In the genomic region with DNA sequence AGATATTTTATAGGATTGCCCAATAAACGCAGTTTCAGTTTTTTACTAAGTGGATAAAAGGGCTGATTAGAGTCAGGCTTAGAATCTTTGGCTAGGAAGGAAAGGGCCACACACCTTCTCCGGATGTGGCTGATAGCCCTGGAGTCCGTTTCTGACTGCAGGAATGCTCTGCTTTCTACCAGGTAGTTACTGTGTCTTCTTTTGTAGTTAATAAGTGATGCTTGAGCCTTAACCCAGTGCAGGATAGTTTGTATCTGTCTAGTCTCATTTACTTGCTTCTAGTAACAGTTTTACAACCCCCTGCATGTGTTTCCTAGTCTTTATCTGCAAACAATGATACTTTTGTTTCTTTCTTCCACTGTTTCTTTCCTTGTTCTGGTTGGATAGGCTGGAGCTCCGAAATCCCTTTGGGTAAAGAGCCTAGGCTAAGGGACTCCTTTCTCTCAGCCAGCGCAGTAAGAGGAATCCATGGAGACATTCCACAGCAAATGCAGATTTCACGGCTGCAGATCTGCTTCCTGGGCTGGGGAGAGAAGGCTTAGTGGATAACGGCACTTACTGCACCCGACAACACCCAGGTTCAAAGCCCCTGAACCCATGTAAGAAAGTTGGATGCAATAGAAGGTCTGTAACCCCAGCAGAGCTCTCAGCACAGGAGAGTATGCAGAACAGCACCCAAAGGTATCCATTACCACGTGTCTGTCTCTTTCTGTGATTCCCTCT, we compare ENCODE assay signal across 14 mouse cellular contexts. TPM values are rescaled to one million over a fixed set of nuclear protein-coding genes. Genes with fewer than 3 reads are reported as not detected.
A peak's percentile ranks its signal among the peaks of the same experiment; 100 is the strongest.
DNase-seq lines count a peak whose midpoint lies in the region; ATAC-seq and TF ChIP-seq lines count a peak whose summit lies in the region.
"Had no signal": no experiment of that assay in that cellular context is flagged by ENCODE, and none has a peak within 500 bp of the region (broad histone marks: within the 10 kb centered on the region; RNA-seq: fewer than 3 reads in every experiment).

No protein-coding gene starts in this region.

- peaks cover 41% of the 10 kb centered on the region for H3K4me1 ChIP-seq in kidney, adult 2 months (ENCODE audit: control insufficient read depth, insufficient read depth, low read length)
- H3K4me1 ChIP-seq in midbrain, embryonic 12.5 days, result peaks cover 59% of the 10 kb centered on the region
- H3K4me1 ChIP-seq in midbrain, embryonic 15.5 days, result peaks cover 37% of the 10 kb centered on the region
- peaks cover 66% of the 10 kb centered on the region for H3K4me1 ChIP-seq in limb, embryonic 12.5 days (replicated peaks)

- H3K27ac ChIP-seq in gastrocnemius, adult 2 months, result peak overlapping the region; percentile 90
- H3K27ac ChIP-seq in kidney, adult 2 months (ENCODE audit: insufficient read depth, low read depth, low read length), result peak overlapping the region; percentile 53; the same call in 1 of the 2 replicates
- H3K27ac ChIP-seq in midbrain, embryonic 12.5 days (replicated peaks), result peak overlapping the region; percentile 46; the same call in 1 of the 2 replicates
- no peak overlapping the region for H3K27ac ChIP-seq in midbrain, embryonic 15.5 days
- peak overlapping the region; percentile 58; the same call in 1 of the 2 replicates for H3K27ac ChIP-seq in limb, embryonic 12.5 days
- H3K27ac ChIP-seq: forebrain, embryonic 15.5 days; liver, embryonic 14.5 days had no signal

- ATAC-seq in midbrain, embryonic 12.5 days (ENCODE audit: low FRiP score, low read depth), result no peak
- no peak for ATAC-seq in midbrain, embryonic 15.5 days (replicated peaks)
- ATAC-seq in limb, embryonic 12.5 days (ENCODE audit: insufficient number of reproducible peaks, insufficient read depth, low FRiP score, low TSS enrichment, low read depth), result no peak
- ATAC-seq: forebrain, embryonic 15.5 days; intestine, postnatal 0 days had no signal

- H3K9me3 ChIP-seq in midbrain, embryonic 12.5 days, result no peaks in the 10 kb centered on the region
- H3K9me3 ChIP-seq in midbrain, embryonic 15.5 days, result no peaks in the 10 kb centered on the region
- H3K9me3 ChIP-seq in limb, embryonic 12.5 days, result no peaks in the 10 kb centered on the region
- H3K9me3 ChIP-seq: forebrain, embryonic 15.5 days had no signal

- no peak overlapping the region for H3K4me2 ChIP-seq in midbrain, embryonic 12.5 days (replicated peaks)
- no peak overlapping the region for H3K4me2 ChIP-seq in midbrain, embryonic 15.5 days
- H3K4me2 ChIP-seq in limb, embryonic 12.5 days, result no peak overlapping the region
- H3K4me2 ChIP-seq: forebrain, embryonic 15.5 days had no signal

- no peak overlapping the region for H3K4me3 ChIP-seq in gastrocnemius, adult 2 months
- no peak overlapping the region for H3K4me3 ChIP-seq in kidney, adult 2 months (ENCODE audit: insufficient read depth, low read depth, low read length)
- H3K4me3 ChIP-seq in midbrain, embryonic 12.5 days, result no peak overlapping the region
- H3K4me3 ChIP-seq in midbrain, embryonic 15.5 days, result no peak overlapping the region
- H3K4me3 ChIP-seq in limb, embryonic 12.5 days (replicated peaks), result no peak overlapping the region
- H3K4me3 ChIP-seq: forebrain, embryonic 15.5 days had no signal

- no peaks in the 10 kb centered on the region for H3K36me3 ChIP-seq in kidney, adult 2 months (ENCODE audit: control insufficient read depth, insufficient read depth, low read length)
- no peaks in the 10 kb centered on the region for H3K36me3 ChIP-seq in midbrain, embryonic 12.5 days
- no peaks in the 10 kb centered on the region for H3K36me3 ChIP-seq in midbrain, embryonic 15.5 days (replicated peaks)
- 0 out of 2 replicates have a peak, but pooled peaks cover 14% of the 10 kb centered on the region for H3K36me3 ChIP-seq in limb, embryonic 12.5 days
- H3K36me3 ChIP-seq: forebrain, embryonic 15.5 days had no signal

- TF ChIP-seq CTCF in gastrocnemius, adult 2 months (IDR thresholded peaks at IDR 0.05), result no peak
- TF ChIP-seq CTCF in kidney, adult 2 months (conservative IDR thresholded peaks at IDR 0.05; ENCODE audit: insufficient read depth, insufficient read length, low read depth, low read length), result no peak

- intact Hi-C loops in gastrocnemius, adult 2 months (cut with DNase I), result no loop called here

- DNase-seq in gastrocnemius, adult 2 months, result no peak
- no peak for DNase-seq in gastrocnemius, adult 18-20 months (ENCODE audit: low spot score)
- peak; percentile 77 for DNase-seq in kidney, adult 2 months
- no peak for DNase-seq in kidney, postnatal 10 days
- no peak for DNase-seq in frontal cortex, adult 2 months (ENCODE audit: extremely low spot score in 1 of 2, low spot score in 1 of 2)
- DNase-seq: cerebellum, adult 9-10 months; gastrocnemius, postnatal 14 days; thymus, adult 2 months had no signal

- H3K9ac ChIP-seq in midbrain, embryonic 12.5 days (replicated peaks), result no peak overlapping the region
- no peak overlapping the region for H3K9ac ChIP-seq in midbrain, embryonic 15.5 days
- no peak overlapping the region for H3K9ac ChIP-seq in limb, embryonic 12.5 days (replicated peaks)
- H3K9ac ChIP-seq: forebrain, embryonic 15.5 days; liver, embryonic 14.5 days had no signal

- TF ChIP-seq POLR2A in kidney, adult 2 months (IDR thresholded peaks at IDR 0.05; ENCODE audit: low read depth, low read length), result no peak

- H3K27me3 ChIP-seq in kidney, adult 2 months (replicated peaks; ENCODE audit: control insufficient read depth, insufficient read depth, low read length), result no peaks in the 10 kb centered on the region
- no peaks in the 10 kb centered on the region for H3K27me3 ChIP-seq in midbrain, embryonic 12.5 days
- H3K27me3 ChIP-seq in midbrain, embryonic 15.5 days (replicated peaks), result no peaks in the 10 kb centered on the region
- H3K27me3 ChIP-seq in limb, embryonic 12.5 days, result no peaks in the 10 kb centered on the region
- H3K27me3 ChIP-seq: forebrain, embryonic 15.5 days had no signal

- WGBS in kidney, adult 2 months, result 35% methylated on average over 9 of the region's 9 CpGs
- WGBS in midbrain, embryonic 12.5 days, result 20% methylated on average over 9 of the region's 9 CpGs
- 22% methylated on average over 9 of the region's 9 CpGs for WGBS in midbrain, embryonic 15.5 days
- WGBS in limb, embryonic 12.5 days, result 45% methylated on average over 9 of the region's 9 CpGs

RNA-seq across cellular contexts. Expression of a gene that starts 12.6 kb away (rescaled TPM):
- 10 to 100 TPM; 12.2 to 18.9 TPM for total RNA-seq in gastrocnemius, adult 2 months (2021)
- total RNA-seq in gastrocnemius, adult 18-20 months (2021), result 10 to 100 TPM; 14.5 to 16.4 TPM
- polyA plus RNA-seq in kidney, adult 2 months (2012; rRNA removed), result 11.6 and 12.4 TPM in 2 replicates
- polyA plus RNA-seq in midbrain, embryonic 12.5 days (2016; fragmentation: Nextera tagmentation; extraction: Ambion mirVana), result 7.6 and 9.6 TPM in 2 replicates
- 6.9 and 8.1 TPM in 2 replicates for polyA plus RNA-seq in midbrain, embryonic 15.5 days (2015; fragmentation: Nextera tagmentation; extraction: Ambion mirVana)
- 6.4 and 7.0 TPM in 2 replicates for polyA plus RNA-seq in limb, embryonic 12.5 days (2016; fragmentation: Nextera tagmentation; extraction: Ambion mirVana)
- polyA plus RNA-seq in frontal cortex, adult 2 months (2012; rRNA removed), result 19.1 and 19.2 TPM in 2 replicates

RNA-seq across cellular contexts. Expression of a gene that starts 49.9 kb away (rescaled TPM):
- 1 to 10 TPM; 3.7 to 5.0 TPM for total RNA-seq in gastrocnemius, adult 2 months (2021)
- total RNA-seq in gastrocnemius, adult 18-20 months (2021), result 1 to 10 TPM; 3.0 to 3.8 TPM
- 37.4 and 45.6 TPM in 2 replicates for polyA plus RNA-seq in kidney, adult 2 months (2012; rRNA removed)
- 14.4 and 14.5 TPM in 2 replicates for polyA plus RNA-seq in midbrain, embryonic 12.5 days (2016; fragmentation: Nextera tagmentation; extraction: Ambion mirVana)
- polyA plus RNA-seq in midbrain, embryonic 15.5 days (2015; fragmentation: Nextera tagmentation; extraction: Ambion mirVana), result 13.7 and 14.2 TPM in 2 replicates
- 8.8 and 9.2 TPM in 2 replicates for polyA plus RNA-seq in limb, embryonic 12.5 days (2016; fragmentation: Nextera tagmentation; extraction: Ambion mirVana)
- polyA plus RNA-seq in frontal cortex, adult 2 months (2012; rRNA removed), result 30.7 and 30.8 TPM in 2 replicates
